Mouse (Mus musculus): ENCODE data around the gene Rtn4rl2.
"Not testable (repeated sequence)": the region's sequence is repeated elsewhere in the genome, so short reads cannot be mapped to it uniquely, and the experiment has no call there.

Gene Rtn4rl2

DNA sequence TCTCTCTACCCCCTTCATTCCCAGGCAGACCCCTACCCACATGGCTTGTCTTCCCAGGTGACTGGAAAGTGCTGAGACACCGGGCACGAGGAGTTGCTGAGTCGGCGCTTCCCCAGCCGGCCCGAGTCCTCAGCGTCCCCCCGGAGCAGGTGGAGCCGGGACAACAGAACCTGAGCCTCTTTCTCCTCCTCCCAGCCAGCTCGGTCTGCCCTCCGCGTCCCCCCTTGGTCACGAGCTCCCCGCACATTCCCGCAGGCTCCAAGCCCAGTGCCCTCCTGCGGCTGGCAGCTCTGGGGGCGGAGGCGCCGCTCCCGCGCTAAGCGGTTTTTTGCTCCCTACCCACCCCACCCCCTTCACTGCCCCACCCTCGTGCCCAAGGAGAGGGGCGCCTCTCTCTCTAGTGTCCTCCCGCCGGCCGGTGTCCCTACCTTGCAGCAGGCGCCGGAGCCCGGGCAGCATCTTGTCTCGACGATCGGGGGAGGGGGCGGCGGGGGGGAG lies at the start of gene Rtn4rl2:
Gene Rtn4rl2 (minus strand): TSS at position 477 of the 498 bp plus-strand sequence.
- DNase-seq, result peak; percentile 46

DNA sequence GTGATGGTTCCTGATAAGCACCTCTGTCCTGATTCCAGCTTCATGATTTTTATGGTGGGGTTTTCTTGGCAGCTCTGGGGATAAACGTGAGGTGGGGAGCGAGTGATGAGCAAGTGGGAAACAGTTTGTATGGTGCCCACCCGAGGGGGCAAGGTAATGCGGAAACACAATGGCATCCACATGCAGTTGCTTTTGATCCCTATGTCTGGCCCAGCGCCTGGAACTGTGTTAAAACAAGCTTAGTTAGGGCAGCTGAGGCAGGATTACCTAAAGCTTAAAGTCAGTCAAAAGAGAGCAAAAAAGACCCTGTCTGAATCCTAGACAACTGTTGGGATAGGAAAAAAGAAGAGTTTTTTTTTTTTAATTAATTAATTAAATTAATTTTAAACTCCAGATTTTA lies 48.6 kb upstream of the Rtn4rl2 start:
- DNase-seq, result no peak

DNA sequence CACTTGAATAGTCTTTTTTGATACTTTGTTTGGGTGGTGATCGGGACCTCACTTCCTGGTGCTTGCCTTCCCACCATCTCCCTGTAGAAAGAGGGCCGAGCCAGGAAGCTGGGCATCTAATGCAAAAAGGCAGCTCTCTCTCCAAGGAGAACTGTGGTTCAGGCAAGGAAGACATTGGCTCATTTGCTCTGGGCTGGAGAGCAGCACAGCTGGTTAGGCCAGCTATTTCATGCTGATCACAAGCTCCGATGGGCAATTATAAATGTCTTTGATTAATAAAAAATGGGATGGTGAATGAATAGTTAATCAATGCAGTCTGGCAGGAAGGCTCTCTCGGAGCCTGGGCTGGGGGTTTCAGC lies 48.1 kb upstream of the Rtn4rl2 start:
- no peak for DNase-seq

- DNase-seq, result no peak
Observed at GRCm38 (mm10) chr2:84933992-84934648, 47.6 kb upstream of the Rtn4rl2 start.

DNA sequence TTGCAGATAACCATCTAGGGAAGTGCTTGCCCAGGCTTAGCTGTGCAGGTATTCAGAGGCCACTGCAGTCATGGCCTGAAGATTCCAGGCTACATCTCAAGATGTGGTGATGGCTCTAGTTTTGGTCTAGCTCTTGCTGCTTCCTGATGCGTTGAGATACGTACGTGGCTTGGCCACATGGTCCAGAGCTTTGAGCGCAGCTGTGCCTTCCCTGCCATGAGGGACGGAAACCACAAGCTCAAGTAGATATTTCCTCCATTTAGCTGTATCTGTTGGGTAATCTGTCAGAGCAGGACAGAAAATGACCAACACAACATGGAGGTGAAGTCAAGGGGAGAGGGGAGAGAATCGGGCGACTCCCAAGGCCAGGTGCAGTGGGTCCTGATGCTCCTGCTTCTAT lies 43.7 kb upstream of the Rtn4rl2 start:
- no peak for DNase-seq

GRCm38 (mm10) chr2:84919601-84920108 lies 33.1 kb upstream of the Rtn4rl2 start:
- no peak for DNase-seq

GRCm38 (mm10) chr2:84918188-84918587 lies 31.7 kb upstream of the Rtn4rl2 start:
- no peak for DNase-seq

GRCm38 (mm10) chr2:84916548-84917320 lies 30.2 kb upstream of the Rtn4rl2 start:
- no peak for DNase-seq

DNA sequence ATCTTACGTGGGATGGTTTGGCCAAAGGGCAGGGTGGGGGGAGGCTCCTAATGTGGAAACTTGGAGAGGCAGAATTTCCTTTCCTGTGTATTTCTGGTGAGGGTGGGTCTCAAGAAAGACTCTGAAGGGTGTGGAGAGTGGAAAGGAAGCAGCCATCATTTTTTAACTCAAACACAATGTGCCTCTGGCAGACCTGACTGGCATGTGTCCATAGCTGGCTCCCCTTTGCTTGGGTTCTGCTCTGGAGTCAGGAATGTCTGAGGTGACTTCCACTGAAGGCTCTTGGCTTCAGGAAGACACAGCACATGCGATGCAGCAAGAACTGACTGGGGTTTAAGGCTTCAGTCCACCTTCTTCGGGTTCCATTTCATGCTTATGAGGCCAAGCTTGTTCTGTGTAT lies 28.8 kb upstream of the Rtn4rl2 start:
- no peak for DNase-seq

GRCm38 (mm10) chr2:84913881-84914280 lies 27.4 kb upstream of the Rtn4rl2 start:
- no peak for DNase-seq

DNA sequence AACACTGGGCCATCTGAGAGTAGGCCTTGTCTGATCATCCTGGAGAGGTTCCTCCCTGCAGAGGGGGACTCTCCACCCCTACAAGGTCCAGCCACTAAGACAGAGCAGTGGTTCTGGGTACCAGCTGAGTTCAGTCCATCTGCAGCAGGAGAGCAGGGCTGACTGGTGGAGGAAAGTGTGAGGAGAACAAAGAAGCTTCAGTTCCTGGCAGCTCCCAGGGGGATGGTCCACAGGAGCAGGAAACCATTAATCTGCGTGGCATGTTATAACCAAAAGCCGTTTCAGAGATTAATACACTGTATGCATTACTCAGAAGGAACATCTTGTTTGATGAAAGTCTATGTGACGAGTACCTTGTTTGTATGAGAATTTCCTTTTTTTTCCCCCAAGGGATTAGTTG lies 26.2 kb upstream of the Rtn4rl2 start:
- DNase-seq, result no peak

DNA sequence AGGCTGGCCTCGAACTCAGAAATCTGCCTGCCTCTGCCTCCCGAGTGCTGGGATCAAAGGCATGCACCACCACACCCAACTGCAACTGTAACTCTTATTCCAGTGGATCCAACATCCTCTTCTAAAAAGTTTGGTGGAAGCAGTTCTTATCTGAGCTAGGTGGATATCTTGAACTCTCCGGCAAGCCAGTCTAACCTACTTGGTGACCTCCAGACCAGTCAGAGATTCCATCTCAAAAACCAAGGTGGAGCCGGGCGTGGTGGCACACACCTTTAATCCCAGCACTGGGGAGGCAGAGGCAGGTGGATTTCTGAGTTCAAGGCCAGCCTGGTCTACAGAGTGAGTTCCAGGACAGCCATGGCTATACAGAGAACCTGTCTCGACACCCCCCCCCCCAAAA lies 10.2 kb upstream of the Rtn4rl2 start:
- DNase-seq, result not testable (repeated sequence)

DNA sequence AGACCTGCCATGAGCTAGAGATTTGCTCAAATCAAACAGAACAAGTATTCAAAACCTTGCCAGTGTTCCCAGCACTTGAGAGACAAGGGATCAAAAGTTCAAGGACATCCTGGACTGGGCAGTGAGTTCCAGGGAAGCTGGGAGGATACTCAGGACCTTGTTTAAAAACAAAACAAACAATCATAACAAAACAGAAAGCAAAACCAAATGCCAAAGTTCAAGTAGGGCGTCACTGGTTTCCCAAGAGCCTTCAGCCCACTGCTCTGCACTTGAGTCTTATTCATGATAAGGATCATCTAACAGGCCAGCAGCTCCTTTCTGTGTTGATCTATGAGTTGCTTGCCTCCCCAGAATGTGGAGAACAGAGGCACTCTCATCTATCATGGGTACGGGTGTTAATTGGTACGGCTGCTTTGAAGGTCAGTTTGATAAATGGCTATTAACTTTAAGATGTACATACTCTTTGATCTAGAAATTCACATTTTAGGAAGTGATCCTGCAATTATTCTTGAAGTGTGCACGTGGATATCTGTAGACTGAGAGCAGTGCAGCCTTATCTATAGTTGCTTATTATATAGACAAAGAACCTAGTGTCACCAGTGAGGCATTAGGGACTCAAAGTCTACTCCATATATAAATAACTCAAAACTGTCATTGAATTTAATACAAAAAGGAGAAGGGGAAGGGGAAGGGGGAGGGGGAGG lies 9.1 kb upstream of the Rtn4rl2 start:
- no peak for DNase-seq

- DNase-seq, result no peak
Observed at GRCm38 (mm10) chr2:84893359-84893758, 6.8 kb upstream of the Rtn4rl2 start.

DNA sequence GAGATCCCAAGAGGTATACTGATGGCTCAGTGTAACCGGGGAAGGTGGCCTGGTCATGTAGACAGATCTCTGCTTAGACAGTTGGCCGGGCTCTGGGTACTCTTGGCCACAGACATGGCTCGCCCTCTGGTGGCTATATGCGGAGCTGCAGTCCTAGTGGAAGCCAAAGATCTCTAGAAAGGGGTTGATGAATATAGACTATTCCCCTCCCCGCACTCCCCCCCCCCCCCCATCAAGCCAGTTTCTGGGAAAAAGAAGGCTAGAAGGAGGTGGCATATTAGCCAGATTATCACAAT lies 3.5 kb upstream of the Rtn4rl2 start:
- peak; percentile 75 for DNase-seq

- no peak for DNase-seq
Observed at GRCm38 (mm10) chr2:84889316-84890044, 3.0 kb upstream of the Rtn4rl2 start.

DNA sequence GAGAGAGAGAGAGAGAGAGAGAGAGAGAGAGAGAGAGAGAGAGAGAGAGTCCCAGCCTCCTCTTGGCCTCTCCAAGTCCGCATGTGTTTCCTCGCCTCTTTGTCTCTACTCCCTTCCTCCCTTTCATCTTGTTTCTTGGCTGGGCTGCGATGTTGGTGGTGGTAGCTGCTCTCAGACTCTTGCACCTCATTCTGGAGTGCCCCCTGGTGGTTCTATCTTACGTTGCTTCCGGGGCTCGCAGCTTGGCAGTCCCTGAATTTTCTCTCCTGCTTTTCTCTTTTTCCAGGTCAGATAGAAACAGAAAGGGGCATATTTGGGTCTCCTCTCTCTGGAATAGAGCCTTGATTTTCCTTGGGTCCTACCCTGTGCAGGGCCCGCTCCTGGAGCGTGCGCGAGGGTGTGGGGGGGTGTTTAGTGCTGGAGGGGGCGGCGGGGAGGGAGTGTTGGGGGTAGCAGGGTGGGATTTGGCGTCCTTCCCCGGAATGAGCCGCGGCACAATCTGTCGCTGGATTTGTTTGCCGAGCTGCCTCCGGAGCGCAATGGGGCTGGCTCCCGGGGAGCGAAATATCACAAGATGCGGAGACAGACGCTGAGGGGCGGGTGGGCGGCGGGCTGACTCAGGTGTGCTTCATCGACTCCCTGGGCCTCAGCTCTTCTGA lies 2.3 kb upstream of the Rtn4rl2 start:
- DNase-seq, result peak; percentile 79

- peak; percentile 53 for DNase-seq
Observed at GRCm38 (mm10) chr2:84887411-84888271, 1.1 kb upstream of the Rtn4rl2 start.

DNA sequence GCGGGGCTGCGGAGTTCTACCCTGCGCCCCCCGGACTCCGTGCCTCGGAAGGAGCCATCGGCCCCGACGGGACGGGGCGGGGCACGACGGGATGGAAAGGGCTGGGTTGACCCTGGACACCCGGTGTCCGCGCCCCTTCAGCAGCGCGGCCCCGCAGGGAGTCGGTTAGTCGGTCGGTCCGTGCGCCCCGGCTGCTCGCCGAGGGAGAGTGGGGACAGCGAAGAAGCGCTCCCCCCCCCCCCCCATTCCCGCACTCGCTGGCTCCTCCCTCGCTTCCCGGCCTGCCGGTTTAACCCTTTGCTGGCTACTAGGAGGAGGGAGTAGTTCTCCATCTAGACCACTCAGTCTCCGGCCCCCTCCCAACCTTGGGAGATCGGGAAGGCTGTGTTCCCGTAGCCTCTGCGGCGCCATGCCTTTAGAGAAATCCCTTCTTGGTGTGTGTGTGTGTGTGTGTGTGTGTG lies 341 bp upstream of the Rtn4rl2 start:
- peak; percentile 65 for DNase-seq

DNA sequence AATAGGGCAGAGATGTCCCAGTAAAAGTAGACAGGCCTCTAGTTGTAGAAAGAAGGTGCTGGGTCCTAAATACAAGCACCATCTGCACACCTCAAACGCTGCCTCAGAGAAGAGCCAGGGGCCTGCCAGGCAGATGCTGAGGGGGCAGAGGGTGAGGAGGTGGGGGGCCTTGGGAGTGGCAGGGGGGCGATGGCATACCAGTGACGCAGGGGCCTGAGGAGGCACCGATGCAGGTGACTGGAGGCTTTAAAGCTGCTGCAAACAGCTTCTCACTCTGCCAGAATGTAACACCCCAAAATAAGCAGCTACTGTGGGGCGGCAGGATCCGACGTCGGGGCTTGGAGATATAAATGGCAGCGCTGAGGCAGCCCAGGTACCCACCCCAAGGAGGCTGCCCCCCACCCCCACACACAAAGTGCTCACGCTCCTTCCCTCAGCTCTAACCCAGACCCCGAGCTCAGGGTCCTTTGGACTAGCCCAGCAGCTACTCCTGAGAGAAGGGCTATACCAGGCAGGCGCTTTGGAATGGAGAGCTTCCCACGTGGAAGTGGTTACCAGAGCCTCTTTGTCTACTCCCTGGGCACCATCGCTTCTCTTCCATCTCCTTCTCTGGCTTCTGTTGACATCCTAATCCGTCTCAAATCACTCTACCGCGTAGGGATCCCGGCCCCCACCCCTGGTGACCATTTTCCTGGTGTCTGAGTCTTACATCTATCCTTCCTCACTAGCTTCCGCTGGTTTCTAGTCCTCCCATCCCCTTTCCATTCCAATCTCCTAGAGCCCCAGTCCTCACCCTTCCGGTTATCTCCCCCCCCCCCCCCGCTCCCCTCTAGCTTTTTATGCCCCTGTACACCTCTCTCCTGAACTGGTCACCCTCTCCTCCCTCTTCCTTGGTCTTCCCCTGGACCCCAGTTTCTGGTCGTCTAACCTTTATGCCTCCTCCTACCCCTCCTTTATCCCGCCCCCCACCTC lies 1.1 kb downstream of the Rtn4rl2 start:
- no peak for DNase-seq
